Mouse (Mus musculus): ENCODE results near the gene Mrgprd. TPM values are rescaled to one million over a fixed set of nuclear protein-coding genes. Genes with fewer than 3 reads are reported as not detected.

Mrgprd gene
- polyA plus RNA-seq, 1 experiment from 2014 or later, result 0.07 TPM

- peak; percentile 30 for DNase-seq (ENCODE audit: low spot score)
Measured at GRCm38 (mm10) chr7:145302488-145303285, 11.9 kb upstream of the Mrgprd start.

- DNase-seq (ENCODE audit: low spot score), result no peak
Measured at GRCm38 (mm10) chr7:145304153-145304552, 10.5 kb upstream of the Mrgprd start.

- DNase-seq (ENCODE audit: low spot score), result no peak
Measured at GRCm38 (mm10) chr7:145307636-145308035, 7.0 kb upstream of the Mrgprd start.

GRCm38 (mm10) chr7:145308061-145308675 is 6.5 kb upstream of the Mrgprd start:
- DNase-seq (ENCODE audit: low spot score), result no peak

- no peak for DNase-seq (ENCODE audit: low spot score)
Measured at GRCm38 (mm10) chr7:145308866-145309265, 5.8 kb upstream of the Mrgprd start.

GRCm38 (mm10) chr7:145309877-145310276 is 4.8 kb upstream of the Mrgprd start:
- DNase-seq (ENCODE audit: low spot score), result no peak

- DNase-seq (ENCODE audit: low spot score), result no peak
Measured at GRCm38 (mm10) chr7:145310526-145310925, 4.1 kb upstream of the Mrgprd start.

GRCm38 (mm10) chr7:145312137-145312536 is 2.5 kb upstream of the Mrgprd start:
- DNase-seq (ENCODE audit: low spot score), result no peak

GRCm38 (mm10) chr7:145317522-145317921 is 2.9 kb downstream of the Mrgprd start:
- no peak for DNase-seq (ENCODE audit: low spot score)

- DNase-seq (ENCODE audit: low spot score), result no peak
Measured at GRCm38 (mm10) chr7:145319481-145319880, 4.8 kb downstream of the Mrgprd start.

GRCm38 (mm10) chr7:145323607-145324006 is 9.0 kb downstream of the Mrgprd start:
- no peak for DNase-seq (ENCODE audit: low spot score)

- DNase-seq (ENCODE audit: low spot score), result no peak
Measured at GRCm38 (mm10) chr7:145325697-145326096, 11.1 kb downstream of the Mrgprd start.

- DNase-seq (ENCODE audit: low spot score), result no peak
Measured at GRCm38 (mm10) chr7:145329982-145330381, 15.3 kb downstream of the Mrgprd start.

GRCm38 (mm10) chr7:145330641-145331040 is 16.0 kb downstream of the Mrgprd start:
- DNase-seq (ENCODE audit: low spot score), result no peak

GRCm38 (mm10) chr7:145332376-145333041 is 17.9 kb downstream of the Mrgprd start:
- no peak for DNase-seq (ENCODE audit: low spot score)

- DNase-seq (ENCODE audit: low spot score), result no peak
Measured at GRCm38 (mm10) chr7:145333936-145334335, 19.3 kb downstream of the Mrgprd start.

GRCm38 (mm10) chr7:145334428-145335027 is 19.9 kb downstream of the Mrgprd start:
- no peak for DNase-seq (ENCODE audit: low spot score)

GRCm38 (mm10) chr7:145335199-145335598 is 20.6 kb downstream of the Mrgprd start:
- no peak for DNase-seq (ENCODE audit: low spot score)

GRCm38 (mm10) chr7:145335616-145336332 is 21.1 kb downstream of the Mrgprd start:
- no peak for DNase-seq (ENCODE audit: low spot score)

GRCm38 (mm10) chr7:145337889-145338288 is 23.3 kb downstream of the Mrgprd start:
- DNase-seq (ENCODE audit: low spot score), result no peak

GRCm38 (mm10) chr7:145340248-145340904 is 25.7 kb downstream of the Mrgprd start:
- no peak for DNase-seq (ENCODE audit: low spot score)
